Mouse (Mus musculus): ENCODE data around the gene Ankfn1. TPM values are rescaled to one million over a fixed set of nuclear protein-coding genes. Genes with fewer than 3 reads are reported as not detected.

Ankfn1 gene
- polyA plus RNA-seq, 1 experiment from 2014 or later: 0.16 TPM

DNA sequence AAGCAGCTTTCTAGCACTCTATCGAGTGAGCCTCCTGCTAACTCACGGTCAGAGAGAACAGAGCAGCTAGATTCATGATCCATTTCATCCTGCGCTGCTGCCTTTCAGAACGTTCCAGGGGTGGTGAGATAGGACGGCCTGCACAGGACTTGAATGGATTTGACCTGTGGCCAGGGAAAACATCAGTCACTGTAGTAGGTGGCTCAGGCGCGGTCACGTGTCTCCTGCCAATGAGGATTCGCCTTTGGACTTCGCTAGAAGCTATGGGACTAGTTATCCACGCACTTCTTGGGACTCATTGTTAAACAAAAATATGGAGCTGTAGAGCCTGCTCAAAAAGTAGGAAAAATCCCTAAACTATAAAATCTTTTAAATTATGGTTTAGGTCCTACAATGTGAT is 226.0 kb downstream of the Ankfn1 start:
- Histone ChIP-seq H3K4me3 (ENCODE audit: low read length) (no peak overlapping the region), H3K27ac (ENCODE audit: low read length) (no peak overlapping the region), H3K4me1 (ENCODE audit: insufficient read depth, low read length) (no peaks in the 10 kb centered on the region), H3K27me3 (ENCODE audit: insufficient read depth, low read length) (no peaks in the 10 kb centered on the region), H3K36me3 (ENCODE audit: insufficient read depth, low read length) (no peaks in the 10 kb centered on the region), H3K4me2 (replicated peaks; ENCODE audit: low read depth, low read length) (no peak overlapping the region), H3K9me3 (ENCODE audit: low read length) (no peaks in the 10 kb centered on the region), H3K9ac (replicated peaks; ENCODE audit: low read length) (no peak overlapping the region)
- WGBS: 79% methylated on average over 11 of the region's 11 CpGs
- ATAC-seq (ENCODE audit: low FRiP score, low TSS enrichment): no peak

DNA sequence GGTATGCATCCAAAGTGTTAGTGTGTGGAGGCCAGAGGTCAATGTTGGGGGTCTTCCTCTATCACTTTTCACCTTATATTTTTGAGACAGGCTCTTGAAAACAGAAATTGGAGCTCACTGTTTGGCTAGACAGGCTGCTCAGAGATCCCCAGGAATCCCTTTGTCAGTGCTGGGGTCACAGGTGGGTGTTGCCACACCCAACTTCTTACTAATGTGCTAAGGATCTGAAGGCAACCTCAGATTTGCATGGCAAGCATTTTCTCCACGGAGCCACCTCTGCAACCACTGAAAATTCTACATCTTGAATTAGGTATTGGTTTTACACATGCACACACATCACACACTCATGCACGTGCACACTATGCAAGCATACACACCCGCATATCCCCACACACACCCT is 226.5 kb downstream of the Ankfn1 start:
- Histone ChIP-seq H3K27me3 (ENCODE audit: insufficient read depth, low read length) (no peaks in the 10 kb centered on the region; the same call in 1 of the 2 replicates), H3K27ac (ENCODE audit: low read length) (no peak overlapping the region), H3K9ac (replicated peaks; ENCODE audit: low read length) (no peak overlapping the region), H3K4me1 (ENCODE audit: insufficient read depth, low read length) (no peaks in the 10 kb centered on the region), H3K4me3 (ENCODE audit: low read length) (no peak overlapping the region), H3K4me2 (replicated peaks; ENCODE audit: low read depth, low read length) (no peak overlapping the region), H3K9me3 (ENCODE audit: low read length) (no peaks in the 10 kb centered on the region), H3K36me3 (ENCODE audit: insufficient read depth, low read length) (no peaks in the 10 kb centered on the region)
- no peak for ATAC-seq (ENCODE audit: low FRiP score, low TSS enrichment)
- WGBS: 87% methylated on average over 3 of the region's 3 CpGs

DNA sequence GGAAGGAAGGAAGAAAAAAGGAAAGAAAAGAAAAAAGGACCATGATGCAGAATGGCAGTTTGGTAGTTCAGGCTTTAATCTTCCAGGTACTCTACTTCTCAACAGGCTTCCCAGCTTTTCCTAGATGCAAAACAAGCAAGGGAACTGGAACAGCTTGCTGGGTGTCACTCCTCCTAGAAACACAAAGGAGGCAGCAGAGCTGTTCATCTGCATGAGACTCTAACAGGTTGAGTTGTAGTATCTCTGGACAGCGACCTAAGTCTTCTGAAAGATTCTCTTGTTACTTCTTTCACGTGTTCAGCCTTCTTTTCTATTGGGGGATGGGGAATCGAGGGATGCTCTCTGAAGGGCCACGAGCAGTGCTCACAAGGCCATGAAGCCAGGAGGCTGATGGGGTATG is 228.7 kb downstream of the Ankfn1 start:
- no peak overlapping the region for H3K9ac ChIP-seq (replicated peaks; ENCODE audit: low read length)
- H3K4me2 ChIP-seq (replicated peaks; ENCODE audit: low read depth, low read length): no peak overlapping the region
- 48% methylated on average over 4 of the region's 4 CpGs for WGBS
- H3K36me3 ChIP-seq (ENCODE audit: insufficient read depth, low read length): no peaks in the 10 kb centered on the region
- no peak overlapping the region for H3K4me3 ChIP-seq (ENCODE audit: low read length)
- no peak overlapping the region for H3K27ac ChIP-seq (ENCODE audit: low read length)
- no peaks in the 10 kb centered on the region for H3K9me3 ChIP-seq (ENCODE audit: low read length)
- 0 out of 2 replicates have a peak, but pooled peaks cover 4% of the 10 kb centered on the region for H3K4me1 ChIP-seq (ENCODE audit: insufficient read depth, low read length)
- no peak for ATAC-seq (ENCODE audit: low FRiP score, low TSS enrichment)
- H3K27me3 ChIP-seq (ENCODE audit: insufficient read depth, low read length): peaks cover 3% of the 10 kb centered on the region; the same call in 1 of the 2 replicates

DNA sequence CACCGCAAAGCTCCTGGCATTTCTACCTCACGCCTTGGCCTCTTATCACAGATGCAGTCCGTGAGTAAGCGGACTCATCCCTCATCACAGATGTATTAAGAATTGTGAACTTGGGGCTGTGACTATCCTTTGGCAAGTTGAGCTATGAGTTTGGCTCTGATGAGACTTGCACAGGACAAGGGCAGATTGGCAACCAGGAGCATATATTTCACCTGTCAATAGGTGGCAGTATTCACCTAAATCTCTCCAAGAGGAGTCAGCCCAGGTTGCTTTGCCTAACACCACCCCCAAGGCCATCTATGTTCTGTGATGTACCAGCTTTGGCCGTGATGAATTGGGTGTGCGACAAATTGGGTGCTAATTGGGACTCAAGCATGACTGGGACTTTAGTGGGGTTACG is 231.3 kb downstream of the Ankfn1 start:
- 38% methylated on average over 7 of the region's 7 CpGs for WGBS
- Histone ChIP-seq H3K4me1 (ENCODE audit: insufficient read depth, low read length) (0 out of 2 replicates have a peak, but pooled peaks cover 4% of the 10 kb centered on the region), H3K27ac (ENCODE audit: low read length) (no peak overlapping the region), H3K4me3 (ENCODE audit: low read length) (no peak overlapping the region), H3K27me3 (ENCODE audit: insufficient read depth, low read length) (peaks cover 4% of the 10 kb centered on the region; the same call in 1 of the 2 replicates), H3K9me3 (ENCODE audit: low read length) (peaks cover 5% of the 10 kb centered on the region; the same call in 1 of the 2 replicates), H3K36me3 (ENCODE audit: insufficient read depth, low read length) (no peaks in the 10 kb centered on the region), H3K9ac (replicated peaks; ENCODE audit: low read length) (no peak overlapping the region), H3K4me2 (replicated peaks; ENCODE audit: low read depth, low read length) (no peak overlapping the region)
- peak; percentile 49; the same call in 1 of the 2 replicates for ATAC-seq (ENCODE audit: low FRiP score, low TSS enrichment)

DNA sequence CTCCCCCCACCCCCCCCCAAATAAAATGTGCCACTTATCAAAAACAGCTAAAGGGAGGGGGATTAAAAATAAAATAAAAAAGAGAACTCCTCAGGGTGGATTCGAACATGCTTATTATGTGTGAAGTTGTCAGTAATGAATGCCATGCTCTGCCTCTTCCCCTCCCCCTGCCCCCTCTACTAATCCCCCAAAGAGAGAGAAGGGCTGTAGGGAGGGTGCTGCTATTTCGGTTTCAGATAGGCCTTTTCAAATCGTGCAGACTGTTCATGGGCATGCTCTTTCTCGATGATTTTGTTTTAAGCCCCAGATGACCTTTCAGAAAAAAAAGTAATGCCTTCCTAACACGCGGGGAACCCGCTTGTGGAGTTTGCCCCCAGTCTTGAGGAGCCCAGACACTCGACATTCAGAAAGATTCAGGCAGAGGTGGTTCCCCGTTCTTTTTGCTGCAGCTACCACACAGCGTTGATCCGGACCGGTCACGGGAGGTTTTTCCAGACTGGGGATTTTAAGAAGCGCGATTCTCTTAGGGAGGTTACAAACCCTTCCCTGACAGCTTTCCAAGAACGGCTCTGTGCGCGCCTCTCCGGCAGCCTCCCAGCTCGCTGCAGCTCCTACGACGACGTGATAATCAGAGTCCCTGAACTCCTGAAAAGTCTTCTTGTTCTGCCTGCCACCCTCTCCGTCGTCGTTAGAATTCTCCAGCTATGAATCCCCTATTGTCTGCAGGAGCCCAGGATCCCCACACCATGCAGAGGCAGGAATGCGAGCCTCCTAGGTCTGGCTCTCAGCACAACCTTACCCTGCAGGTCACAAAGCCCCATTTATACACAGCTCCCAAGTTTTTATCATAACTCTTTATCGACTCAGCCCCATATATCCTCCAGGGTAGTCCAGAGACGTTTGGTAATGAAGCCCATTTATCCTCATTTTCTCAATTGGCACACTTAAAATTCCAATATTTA is 232.3 kb downstream of the Ankfn1 start:
- Histone ChIP-seq H3K4me1 (ENCODE audit: insufficient read depth, low read length) (0 out of 2 replicates have a peak, but pooled peaks cover 4% of the 10 kb centered on the region), H3K27ac (ENCODE audit: low read length) (no peak overlapping the region)
- no peak for ATAC-seq (ENCODE audit: low FRiP score, low TSS enrichment)

DNA sequence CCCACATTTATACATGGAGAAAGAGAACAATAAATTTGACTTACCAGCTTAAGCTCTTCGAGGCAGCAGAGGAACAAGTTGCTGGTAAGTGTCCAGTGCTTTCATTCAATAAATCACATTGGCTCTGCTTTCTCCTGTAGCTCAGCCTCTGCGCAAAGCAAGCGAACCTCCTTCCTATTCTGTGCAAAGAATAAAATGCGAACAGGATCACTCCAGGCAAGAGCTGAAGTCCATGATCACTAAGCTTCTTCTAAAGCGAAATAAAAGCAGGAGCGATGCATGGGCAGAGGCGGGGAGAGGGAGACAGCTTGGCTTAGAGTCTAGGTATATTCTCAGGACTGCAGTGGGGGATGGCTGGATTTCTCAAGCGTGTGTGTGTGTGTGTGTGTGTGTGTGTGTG is 239.1 kb downstream of the Ankfn1 start:
- H3K4me3 ChIP-seq (ENCODE audit: low read length): no peak overlapping the region
- no peak for ATAC-seq (ENCODE audit: low FRiP score, low TSS enrichment)
- H3K9me3 ChIP-seq (ENCODE audit: low read length): peaks cover 5% of the 10 kb centered on the region; the same call in 1 of the 2 replicates
- H3K4me1 ChIP-seq (ENCODE audit: insufficient read depth, low read length): no peaks in the 10 kb centered on the region
- H3K27me3 ChIP-seq (ENCODE audit: insufficient read depth, low read length): no peaks in the 10 kb centered on the region
- no peak overlapping the region for H3K27ac ChIP-seq (ENCODE audit: low read length)
- WGBS: 40% methylated on average over 8 of the region's 8 CpGs
- H3K36me3 ChIP-seq (ENCODE audit: insufficient read depth, low read length): no peaks in the 10 kb centered on the region
- H3K4me2 ChIP-seq (replicated peaks; ENCODE audit: low read depth, low read length): no peak overlapping the region
- H3K9ac ChIP-seq (replicated peaks; ENCODE audit: low read length): no peak overlapping the region

More for the DNA sequence above, 232.3 kb downstream of the Ankfn1 start:
- Histone ChIP-seq H3K27me3 (ENCODE audit: insufficient read depth, low read length) (peaks cover 4% of the 10 kb centered on the region; the same call in 1 of the 2 replicates), H3K9ac (replicated peaks; ENCODE audit: low read length) (peak overlapping the region; percentile 32; the same call in 1 of the 2 replicates), H3K4me2 (replicated peaks; ENCODE audit: low read depth, low read length) (peak overlapping the region; percentile 47), H3K4me3 (ENCODE audit: low read length) (peak overlapping the region; percentile 24), H3K36me3 (ENCODE audit: insufficient read depth, low read length) (no peaks in the 10 kb centered on the region), H3K9me3 (ENCODE audit: low read length) (peaks cover 5% of the 10 kb centered on the region; the same call in 1 of the 2 replicates)
- WGBS: 8% methylated on average over 29 of the region's 29 CpGs

DNA sequence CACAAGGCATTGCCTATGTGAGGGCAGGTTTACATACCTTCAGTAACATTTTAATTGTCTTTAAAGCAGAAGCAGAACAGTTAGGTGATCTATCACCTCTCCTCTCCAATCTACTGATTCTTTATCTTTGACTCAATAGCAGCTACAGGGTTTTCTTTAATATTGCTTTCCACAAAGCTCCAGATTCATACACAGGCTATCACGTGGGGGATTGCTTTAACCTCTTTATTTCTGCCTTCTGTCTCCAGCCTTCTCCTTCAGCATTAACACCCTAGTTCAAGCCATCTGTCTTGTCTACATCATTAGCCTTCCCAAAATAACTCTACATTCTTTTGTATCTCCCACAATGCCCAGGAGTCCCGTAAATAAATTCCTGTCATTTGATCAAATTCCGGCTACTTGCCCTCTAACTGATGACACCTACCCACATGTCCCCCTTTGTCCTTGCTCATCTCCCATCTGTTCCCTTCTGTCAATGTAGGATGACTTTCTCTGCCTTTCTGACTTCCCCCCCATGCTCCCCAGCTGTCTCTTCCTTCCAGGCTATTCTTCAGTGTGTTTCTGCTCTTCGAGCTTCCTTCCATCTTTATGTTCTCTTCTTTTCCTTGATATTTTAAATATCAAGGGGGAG is 249.5 kb downstream of the Ankfn1 start:
- H3K27me3 ChIP-seq (ENCODE audit: insufficient read depth, low read length): no peaks in the 10 kb centered on the region
- no peaks in the 10 kb centered on the region for H3K9me3 ChIP-seq (ENCODE audit: low read length)
- H3K9ac ChIP-seq (replicated peaks; ENCODE audit: low read length): no peak overlapping the region
- H3K27ac ChIP-seq (ENCODE audit: low read length): no peak overlapping the region
- 78% methylated on average over 4 of the region's 4 CpGs for WGBS
- no peak overlapping the region for H3K4me3 ChIP-seq (ENCODE audit: low read length)
- no peak overlapping the region for H3K4me2 ChIP-seq (replicated peaks; ENCODE audit: low read depth, low read length)
- no peak for ATAC-seq (ENCODE audit: low FRiP score, low TSS enrichment)
- H3K36me3 ChIP-seq (ENCODE audit: insufficient read depth, low read length): no peaks in the 10 kb centered on the region
- no peaks in the 10 kb centered on the region for H3K4me1 ChIP-seq (ENCODE audit: insufficient read depth, low read length)

DNA sequence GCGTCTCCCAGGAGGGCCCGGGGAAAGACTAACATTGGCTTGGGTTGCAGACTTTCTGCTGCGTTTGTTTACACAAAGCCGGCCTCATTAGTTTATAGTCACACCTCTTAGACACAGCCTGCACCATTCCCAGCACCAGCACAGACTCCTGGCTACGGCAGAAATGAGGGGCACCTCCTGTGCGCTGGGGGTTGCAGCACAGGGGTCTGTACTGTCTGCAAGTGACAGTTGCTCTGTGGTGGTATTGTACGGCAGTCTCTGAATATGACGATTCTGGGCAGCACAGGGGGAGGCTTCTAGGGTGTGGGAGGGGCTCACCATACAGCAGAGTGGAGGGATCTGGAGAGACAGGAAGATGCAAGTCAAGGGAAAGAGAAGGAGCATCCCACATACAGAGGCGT is 262.0 kb downstream of the Ankfn1 start:
- H3K4me2 ChIP-seq (replicated peaks; ENCODE audit: low read depth, low read length): peak overlapping the region; percentile 46
- H3K27me3 ChIP-seq (ENCODE audit: insufficient read depth, low read length): peaks cover 17% of the 10 kb centered on the region
- H3K4me3 ChIP-seq (ENCODE audit: low read length): 0 out of 2 replicates have a peak overlapping the region, but pooled peaks have one; percentile 14
- WGBS: 6% methylated on average over 9 of the region's 9 CpGs
- H3K9me3 ChIP-seq (ENCODE audit: low read length): no peaks in the 10 kb centered on the region
- H3K4me1 ChIP-seq (ENCODE audit: insufficient read depth, low read length): peaks cover 9% of the 10 kb centered on the region; the same call in 1 of the 2 replicates
- ATAC-seq (ENCODE audit: low FRiP score, low TSS enrichment): peak; percentile 83
- no peaks in the 10 kb centered on the region for H3K36me3 ChIP-seq (ENCODE audit: insufficient read depth, low read length)
- no peak overlapping the region for H3K27ac ChIP-seq (ENCODE audit: low read length)
- 0 out of 2 replicates have a peak overlapping the region, but pooled peaks have one; percentile 19 for H3K9ac ChIP-seq (replicated peaks; ENCODE audit: low read length)

DNA sequence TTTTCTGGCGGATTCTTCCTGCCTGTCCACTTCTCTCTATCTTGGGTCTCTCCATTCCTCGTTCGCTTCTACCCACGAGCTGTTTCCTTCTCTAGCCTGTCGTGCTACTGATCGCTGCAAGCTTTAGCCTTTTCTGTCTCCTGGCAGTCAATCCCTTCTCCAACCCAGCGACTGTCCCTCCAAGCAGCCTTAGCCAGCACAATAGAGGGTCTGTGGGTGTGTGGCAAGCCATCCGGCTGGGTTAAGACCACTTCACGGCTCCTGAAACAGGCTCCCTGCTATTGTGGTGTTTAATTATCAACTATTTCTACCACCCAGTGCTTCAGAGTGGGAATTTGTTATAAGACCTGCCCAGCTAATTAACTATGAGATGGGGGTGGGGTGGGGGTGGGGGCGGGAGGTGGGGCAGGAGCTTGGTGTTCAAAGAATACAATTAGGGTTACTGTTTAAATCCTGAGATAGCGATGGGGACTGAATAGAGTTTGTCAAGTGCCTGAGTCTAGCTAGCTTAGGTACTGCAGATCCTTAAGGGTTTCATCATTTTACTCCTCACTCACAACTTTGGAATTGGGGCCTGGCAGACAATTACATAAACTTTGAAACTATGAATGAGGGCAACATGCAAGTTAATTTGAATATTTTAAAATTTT is 268.7 kb downstream of the Ankfn1 start:
- Histone ChIP-seq H3K4me2 (replicated peaks; ENCODE audit: low read depth, low read length) (peak overlapping the region; percentile 17; the same call in 1 of the 2 replicates), H3K36me3 (ENCODE audit: insufficient read depth, low read length) (no peaks in the 10 kb centered on the region), H3K27me3 (ENCODE audit: insufficient read depth, low read length) (peaks cover 8% of the 10 kb centered on the region; the same call in 1 of the 2 replicates), H3K27ac (ENCODE audit: low read length) (peak overlapping the region; percentile 51), H3K4me1 (ENCODE audit: insufficient read depth, low read length) (peaks cover 18% of the 10 kb centered on the region), H3K9ac (replicated peaks; ENCODE audit: low read length) (no peak overlapping the region), H3K4me3 (ENCODE audit: low read length) (no peak overlapping the region), H3K9me3 (ENCODE audit: low read length) (no peaks in the 10 kb centered on the region)
- ATAC-seq (ENCODE audit: low FRiP score, low TSS enrichment): peak; percentile 88
- 16% methylated on average over 11 of the region's 11 CpGs for WGBS
